Mouse (Mus musculus) CH12.LX (cell line): ENCODE results near the gene Itpr2.

Experiments used
- CTCF ChIP-seq, 2 experiments: IDR thresholded peaks in 1 of 2; conservative IDR thresholded peaks in 1 of 2; 2 replicates each; pipeline ENCODE4 v1.5.1; 2011 to 2012; ENCODE audit warnings: low read depth in 2 of 2, low read length in 2 of 2, improper control_type of control experiment in 1 of 2, inconsistent platforms in 1 of 2, mild to moderate bottlenecking in 1 of 2, moderate library complexity in 1 of 2
- E2F4 ChIP-seq: IDR thresholded peaks from 2 replicates; pipeline ENCODE4 v1.6.1; 2011; ENCODE audit warnings: low read depth, low read length, improper control_type of control experiment; ENCODE audit not compliant: insufficient replicate concordance
- ETS1 ChIP-seq: conservative IDR thresholded peaks from 2 replicates; pipeline ENCODE4 v1.6.1; 2012; ENCODE audit warnings: low read depth, mild to moderate bottlenecking, inconsistent platforms, low read length, improper control_type of control experiment, moderate library complexity
- JUN ChIP-seq: IDR thresholded peaks from 2 replicates; pipeline ENCODE4 v1.6.1; 2011; ENCODE audit warnings: low read depth, mild to moderate bottlenecking, low read length, improper control_type of control experiment, moderate library complexity; ENCODE audit not compliant: insufficient read depth
- JUND ChIP-seq: conservative IDR thresholded peaks from 2 replicates; pipeline ENCODE4 v1.6.1; 2011; ENCODE audit warnings: low read depth, low read length, improper control_type of control experiment
- KAT2A ChIP-seq: IDR thresholded peaks from 2 replicates; pipeline ENCODE4 v1.6.1; 2012; ENCODE audit warnings: low read length, improper control_type of control experiment, inconsistent platforms; ENCODE audit not compliant: insufficient replicate concordance
- POLR2A ChIP-seq: IDR thresholded peaks from 2 replicates; pipeline ENCODE4 v1.6.1; 2011; ENCODE audit warnings: low read depth, mild to moderate bottlenecking, improper control_type of control experiment, low read length
- USF2 ChIP-seq: conservative IDR thresholded peaks from 2 replicates; pipeline ENCODE4 v1.6.1; 2011; ENCODE audit warnings: low read depth, low read length, improper control_type of control experiment
- ZNF384 ChIP-seq: IDR thresholded peaks from 2 replicates; pipeline ENCODE4 v1.6.1; 2012; ENCODE audit warnings: low read depth, low read length, improper control_type of control experiment, inconsistent platforms

DNA sequence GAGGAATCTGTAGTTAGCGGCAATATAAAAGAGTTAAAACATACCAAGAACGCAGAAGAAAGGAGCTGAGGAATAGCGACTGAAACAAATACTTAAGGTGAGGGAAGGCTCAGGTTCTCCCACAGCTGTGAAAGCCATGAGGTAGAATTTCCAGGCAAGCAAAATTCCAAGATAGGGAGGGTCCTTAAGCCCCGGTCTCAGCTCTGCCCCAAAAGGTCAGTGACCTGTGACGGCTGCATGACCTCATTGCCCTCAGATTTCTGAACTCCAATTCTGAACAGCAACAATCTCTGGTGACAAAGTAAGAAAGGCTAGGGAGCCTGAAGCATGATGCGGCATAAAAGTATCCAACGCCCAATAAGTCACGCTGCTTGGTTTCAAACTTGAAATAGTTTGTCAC lies 33.7 kb downstream of the Itpr2 start:
- TF ChIP-seq KAT2A = no peak
- no peak for TF ChIP-seq CTCF (conservative IDR thresholded peaks at IDR 0.05 in 1 of 2, IDR thresholded peaks at IDR 0.05 in 1 of 2; ENCODE audit: low read depth in 2 of 2, low read length in 2 of 2)
- no peak for TF ChIP-seq JUND
- TF ChIP-seq POLR2A = no peak
- no peak for TF ChIP-seq E2F4
- no peak for TF ChIP-seq USF2
- TF ChIP-seq ZNF384 = no peak
- no peak for TF ChIP-seq JUN
- no peak for TF ChIP-seq ETS1
